Mouse (Mus musculus) C2C12 (cell line): ENCODE measurements at regions not wholly inside any gene's neighbourhood (a gene's known extent, or its start where the extent isn't known, plus 50 kb on each side); places are given as distances from the start of the nearest gene placed in this dataset.

ENCODE experiments used
- CTCF ChIP-seq: IDR thresholded peaks from one replicate; pipeline ENCODE4 v1.5.1; 2011; ENCODE audit not compliant: control insufficient read depth, insufficient read depth, insufficient read length
- MYOD1 ChIP-seq: IDR thresholded peaks from one replicate; pipeline ENCODE4 v1.6.1; 2011; ENCODE audit warnings: low read depth; ENCODE audit not compliant: control insufficient read depth, insufficient read length
- USF1 ChIP-seq: IDR thresholded peaks from one replicate; pipeline ENCODE4 v1.6.1; 2011; ENCODE audit warnings: low read depth, mild to moderate bottlenecking, control low read depth, moderate library complexity

DNA sequence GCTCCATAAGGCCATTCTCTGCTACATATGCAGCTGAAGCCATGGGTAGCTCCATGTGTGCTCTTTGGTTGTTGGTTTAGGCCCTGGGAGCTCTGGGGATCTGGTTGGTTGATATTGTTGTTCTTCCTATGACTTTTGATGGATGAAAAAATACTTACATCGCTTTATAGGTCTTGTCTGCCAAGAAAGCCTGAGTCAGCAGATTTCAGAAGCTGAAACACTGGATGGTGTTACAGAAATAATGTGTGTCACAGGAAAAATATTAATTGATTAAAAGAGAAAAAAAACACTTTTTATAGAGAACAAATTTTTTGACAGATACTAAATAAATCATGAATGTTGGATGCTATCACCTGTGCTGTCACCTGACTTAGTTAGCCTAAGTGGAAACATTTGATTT is 52.4 kb upstream of the Plxna2 start:
- no peak for TF ChIP-seq CTCF
- no peak for TF ChIP-seq USF1
- TF ChIP-seq MYOD1 = no peak
